Mouse (Mus musculus) embryo, embryonic 11.5 days (tissue): Measurements from ENCODE around the gene Ttc38.

ENCODE experiments used
- DNase-seq: peaks from one replicate; pipeline ENCODE4 v3.0.0-alpha.2; 2012; ENCODE audit warnings: low read depth, low spot score

Gene Ttc38

DNA sequence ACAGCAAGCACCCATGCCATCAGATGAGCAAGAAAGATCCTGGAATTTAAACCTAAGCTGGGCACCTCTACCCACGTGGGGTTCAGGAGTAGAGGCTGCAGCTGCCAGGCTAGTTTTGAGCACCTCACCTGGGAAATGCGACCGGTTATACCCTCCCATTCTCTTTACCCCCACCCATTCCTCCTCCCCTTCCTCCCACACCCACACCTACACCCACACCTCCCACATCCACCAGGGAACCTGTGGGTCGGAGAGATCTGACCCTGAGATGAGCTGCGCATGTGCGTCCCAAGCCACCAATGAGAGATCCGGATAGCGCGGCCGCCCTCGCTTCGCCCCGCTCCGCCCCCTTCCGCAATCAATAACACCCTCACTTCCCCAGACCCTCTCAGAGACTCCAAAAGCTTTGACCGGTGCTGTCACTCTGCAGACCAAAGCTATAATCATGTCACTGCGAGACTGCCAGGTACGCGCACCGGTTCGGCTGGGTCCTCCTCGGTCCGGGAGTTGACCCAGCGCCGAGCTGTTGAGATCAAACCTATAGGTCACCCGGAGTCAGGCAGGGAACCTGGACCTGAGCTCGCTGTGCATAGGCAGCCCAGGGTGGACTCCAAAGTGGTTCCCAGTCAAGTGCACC, at the start of gene Ttc38:
TSS of gene Ttc38 (plus strand) at position 353 of the 637 bp plus-strand sequence.
- DNase-seq, result peak; percentile 47

DNA sequence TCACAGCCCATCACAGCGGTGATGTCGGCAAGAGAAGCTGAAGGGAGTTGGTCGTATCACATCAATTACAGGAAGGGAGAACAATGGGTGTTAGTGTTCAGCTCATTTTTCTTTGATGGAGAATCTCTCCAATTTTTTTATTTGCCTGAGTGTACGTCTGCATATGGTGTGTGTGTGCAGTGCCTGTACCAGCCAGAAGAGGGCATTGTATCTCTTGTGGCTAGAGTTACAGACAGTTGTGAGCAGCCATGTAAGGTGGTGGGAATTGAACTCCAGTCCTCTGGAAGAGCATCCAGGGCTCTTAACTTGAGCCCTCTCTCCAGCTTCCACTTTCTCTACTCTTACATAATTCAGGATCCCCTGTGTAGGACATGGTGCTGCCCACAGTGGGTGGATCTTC, 49.0 kb upstream of the Ttc38 start:
- DNase-seq, result no peak

DNA sequence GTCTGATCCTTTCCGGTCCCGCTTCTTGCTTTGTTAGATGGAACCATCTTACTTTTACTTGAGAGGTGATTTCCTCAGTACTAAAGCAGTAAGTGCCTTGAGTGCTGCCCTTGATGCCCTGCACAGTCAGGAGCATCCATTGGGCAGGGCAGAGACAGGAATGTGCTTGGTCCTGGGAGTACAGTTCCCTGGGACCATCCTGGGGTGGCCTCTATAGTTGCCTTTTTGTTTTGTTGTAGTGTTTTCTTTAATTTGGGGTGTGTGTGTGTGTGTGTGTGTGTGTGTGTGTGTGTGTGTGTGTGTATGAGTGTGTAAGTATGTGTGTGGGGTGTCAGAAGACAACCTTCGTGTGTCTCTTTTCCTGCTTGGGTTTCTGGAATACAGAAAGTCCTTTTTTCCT, 47.8 kb upstream of the Ttc38 start:
- DNase-seq, result no peak

DNA sequence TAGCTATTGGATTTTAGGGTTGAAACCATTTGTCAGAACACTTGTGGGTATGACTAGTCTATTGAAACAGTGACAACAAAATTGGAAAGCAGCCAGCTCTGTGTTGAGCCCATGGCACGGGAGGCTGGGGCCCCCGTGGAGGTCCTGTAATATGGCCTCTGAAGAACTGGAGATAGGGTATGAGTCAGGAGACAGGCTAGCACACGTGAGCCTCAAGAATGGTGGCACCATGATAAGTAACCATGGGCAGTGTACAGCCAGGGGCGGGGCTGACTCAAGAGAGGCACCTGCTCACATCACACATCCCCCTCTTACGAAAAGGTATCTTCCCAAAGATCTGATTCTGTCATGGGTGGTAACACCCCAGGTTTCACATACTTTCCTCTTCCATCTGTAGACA, 45.4 kb upstream of the Ttc38 start:
- no peak for DNase-seq

DNA sequence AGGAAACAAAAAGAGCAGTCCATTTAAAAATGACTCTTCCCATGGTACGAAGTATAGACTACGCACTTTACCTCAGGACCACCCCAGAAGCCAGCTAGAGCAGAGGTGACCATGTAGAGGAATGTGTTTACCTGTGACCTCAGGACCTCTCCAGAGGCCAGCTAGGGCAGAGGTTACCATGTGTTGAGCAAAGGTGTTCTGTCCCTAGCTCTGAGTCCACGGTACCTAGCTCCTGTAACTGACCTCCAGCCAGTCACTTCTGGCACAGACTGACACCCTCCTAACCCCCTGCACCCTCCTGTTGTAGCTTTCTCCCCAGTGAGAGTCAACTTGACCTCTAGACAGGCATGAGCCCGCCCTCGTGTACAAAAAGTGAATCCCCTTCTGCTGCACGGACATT, 44.6 kb upstream of the Ttc38 start:
- DNase-seq, result no peak

DNA sequence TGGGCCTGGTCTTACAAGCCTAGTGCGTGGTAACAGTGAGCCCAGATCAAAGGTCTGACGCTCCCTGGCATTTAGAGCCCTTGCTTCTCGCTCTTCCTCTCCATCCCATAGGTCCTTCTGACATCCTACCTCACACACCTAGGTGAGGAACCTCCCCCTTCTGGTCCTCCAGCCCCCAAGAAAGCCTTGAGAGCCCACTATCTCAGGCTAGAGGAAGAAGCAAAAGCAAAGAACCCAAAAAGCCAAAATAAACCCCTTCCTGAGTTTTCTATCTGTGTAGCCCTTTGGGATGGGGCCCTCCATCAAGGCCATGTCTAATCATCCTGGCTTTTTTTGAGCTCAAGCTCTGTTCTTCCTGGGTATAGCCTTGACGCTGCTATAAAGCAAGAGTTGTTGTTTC, 44.1 kb upstream of the Ttc38 start:
- DNase-seq, result no peak

DNA sequence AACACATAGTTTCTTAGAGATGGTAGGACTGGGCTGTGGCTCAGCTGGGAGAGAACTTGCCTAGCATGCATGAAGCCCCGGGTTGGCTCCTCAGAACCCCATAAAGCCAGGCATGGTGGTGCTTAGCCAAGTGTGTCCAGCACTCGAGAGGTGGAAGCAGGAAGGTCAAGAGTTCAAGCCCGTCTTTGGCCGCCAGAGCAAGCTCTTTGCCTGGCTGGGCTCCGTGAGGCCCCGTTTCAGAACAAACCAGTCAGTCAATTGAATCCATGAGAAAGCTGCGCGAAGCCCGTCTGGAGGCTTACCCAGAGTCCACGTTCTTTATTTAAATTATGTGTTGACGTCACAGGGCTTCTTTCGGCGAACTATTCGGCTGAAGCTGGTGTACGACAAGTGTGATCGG, 43.5 kb upstream of the Ttc38 start:
- no peak for DNase-seq

DNA sequence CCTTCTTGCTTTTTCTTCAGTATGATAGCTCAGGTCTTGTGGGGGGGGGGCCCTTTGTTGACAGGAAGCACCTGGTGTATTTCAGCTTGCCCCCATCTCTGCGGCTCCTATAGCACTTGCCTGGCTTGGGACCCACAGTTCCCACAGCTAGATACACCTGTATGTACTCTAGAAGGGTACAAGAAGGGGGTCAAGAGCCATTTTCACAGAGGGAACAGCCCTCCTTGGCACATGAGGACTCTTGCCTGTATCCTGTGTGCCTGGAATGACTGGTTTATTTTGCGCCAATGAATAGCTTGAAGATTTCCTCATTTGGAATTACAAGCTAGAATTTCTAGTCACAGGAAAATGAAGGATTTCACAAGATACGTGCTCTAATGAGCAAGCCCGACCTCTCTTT, 40.7 kb upstream of the Ttc38 start:
- DNase-seq, result no peak

DNA sequence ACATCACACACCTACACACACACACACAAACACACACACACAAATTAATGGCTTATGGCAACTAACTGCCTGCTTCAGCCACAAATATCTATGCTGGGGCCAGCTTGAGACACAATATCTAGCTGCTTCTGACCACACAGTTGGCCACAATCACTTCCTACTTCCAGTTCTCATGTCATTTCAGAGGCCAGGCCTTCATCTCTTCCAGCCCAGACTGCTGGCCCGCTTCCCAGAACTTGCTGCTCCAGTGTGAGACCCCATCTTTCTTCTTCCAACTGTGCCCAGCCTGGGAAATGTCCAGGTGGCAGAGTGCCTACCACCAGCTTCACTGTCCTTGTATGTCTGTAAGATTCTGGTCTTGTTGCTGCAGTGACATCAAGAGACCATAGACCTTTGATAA, 39.3 kb upstream of the Ttc38 start:
- no peak for DNase-seq

DNA sequence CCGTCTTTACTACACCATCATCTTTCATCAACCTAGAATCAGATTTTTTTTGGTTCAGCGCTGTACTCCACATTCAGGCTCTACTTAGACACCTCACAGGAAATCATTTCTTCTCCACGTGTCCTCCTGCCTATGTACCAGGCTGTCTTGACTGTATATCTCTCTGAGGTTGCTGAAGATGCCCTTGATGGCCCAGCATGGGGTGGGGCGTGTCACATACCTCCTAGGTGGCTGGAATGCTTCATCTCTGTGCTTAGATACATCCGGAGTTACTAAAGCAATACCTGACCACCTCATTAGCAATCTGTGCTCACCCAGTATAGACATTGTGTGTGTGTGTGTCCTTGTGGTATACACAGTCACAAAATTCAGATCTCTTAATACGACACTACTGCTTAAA, 36.6 kb upstream of the Ttc38 start:
- DNase-seq, result no peak

DNA sequence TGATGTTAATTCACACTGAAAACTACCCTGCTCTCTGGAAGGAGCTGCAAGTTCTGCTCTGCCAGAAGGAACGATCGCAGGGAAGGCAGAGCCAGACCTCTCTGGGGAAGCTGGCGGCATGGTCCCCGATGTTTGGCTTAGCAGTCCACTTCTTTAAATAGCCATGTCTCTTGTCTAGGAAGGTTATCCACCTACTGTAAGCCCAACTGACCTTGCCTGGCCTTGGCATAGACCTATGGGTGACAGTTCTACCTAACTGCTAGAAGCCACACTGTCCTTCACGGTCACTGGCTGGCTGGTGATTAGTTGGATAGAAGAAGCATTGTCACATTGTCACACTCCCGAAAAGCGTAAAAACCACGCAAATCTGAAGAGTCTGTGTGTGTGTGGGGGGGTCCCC, 33.4 kb upstream of the Ttc38 start:
- no peak for DNase-seq

DNA sequence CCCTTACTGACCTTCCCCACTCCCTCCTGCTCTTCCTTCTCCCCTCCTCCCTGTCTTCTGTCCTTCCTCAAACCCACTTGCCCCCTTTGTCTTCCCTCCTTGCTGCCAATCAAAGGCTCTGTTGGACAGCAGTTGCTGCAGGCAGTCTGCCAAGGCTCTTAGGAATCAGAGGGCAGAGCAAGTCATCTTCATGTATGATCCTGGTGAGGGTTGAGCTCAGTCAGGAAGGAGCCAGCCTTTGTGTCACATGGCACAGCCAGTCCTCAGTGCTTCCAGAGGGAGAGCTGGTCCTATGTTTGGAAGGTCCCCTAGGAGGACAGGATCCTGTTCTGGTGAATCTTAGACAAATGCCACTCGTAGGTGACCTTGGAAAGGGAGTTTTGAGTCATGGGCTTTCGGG, 29.2 kb upstream of the Ttc38 start:
- DNase-seq, result no peak

DNA sequence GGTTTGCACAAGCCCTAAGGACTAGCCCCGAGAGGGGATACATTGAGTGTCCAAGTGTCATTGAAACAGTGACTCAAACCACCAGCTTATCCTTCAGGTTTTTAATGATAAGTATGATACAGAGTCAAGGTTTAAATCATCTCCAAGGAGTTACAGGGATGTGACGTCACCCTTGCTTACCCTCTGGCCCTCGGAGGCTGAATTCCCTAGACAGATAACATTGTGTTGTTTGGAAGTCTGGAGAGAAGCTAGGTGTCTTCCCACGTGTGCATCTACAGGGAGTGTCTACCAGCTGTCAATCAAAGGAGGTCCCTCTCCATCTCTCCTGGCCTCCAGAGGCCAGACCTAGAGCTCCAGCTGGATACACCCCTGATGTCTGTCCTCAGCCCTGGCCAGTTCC, 25.2 kb upstream of the Ttc38 start:
- DNase-seq, result no peak

DNA sequence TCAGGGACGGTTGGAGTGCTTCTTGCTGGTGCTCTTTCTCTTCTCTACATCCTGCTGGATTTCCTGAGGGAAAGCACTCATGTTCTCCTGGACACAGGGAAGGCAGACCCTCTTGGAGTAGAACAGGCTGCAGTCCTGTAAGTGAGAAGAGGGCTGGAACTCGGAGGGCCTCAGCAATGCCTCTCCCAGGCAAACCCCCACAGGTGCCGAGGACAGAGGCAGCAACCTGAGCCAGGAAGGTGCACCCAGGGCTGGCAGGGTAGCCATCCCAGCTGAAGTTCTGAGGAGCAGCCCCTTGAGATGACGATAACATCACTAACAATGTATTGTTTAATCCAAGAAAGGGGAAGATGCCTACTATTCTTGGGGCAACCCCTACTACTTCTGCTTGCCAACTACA, 24.7 kb upstream of the Ttc38 start:
- DNase-seq, result no peak

DNA sequence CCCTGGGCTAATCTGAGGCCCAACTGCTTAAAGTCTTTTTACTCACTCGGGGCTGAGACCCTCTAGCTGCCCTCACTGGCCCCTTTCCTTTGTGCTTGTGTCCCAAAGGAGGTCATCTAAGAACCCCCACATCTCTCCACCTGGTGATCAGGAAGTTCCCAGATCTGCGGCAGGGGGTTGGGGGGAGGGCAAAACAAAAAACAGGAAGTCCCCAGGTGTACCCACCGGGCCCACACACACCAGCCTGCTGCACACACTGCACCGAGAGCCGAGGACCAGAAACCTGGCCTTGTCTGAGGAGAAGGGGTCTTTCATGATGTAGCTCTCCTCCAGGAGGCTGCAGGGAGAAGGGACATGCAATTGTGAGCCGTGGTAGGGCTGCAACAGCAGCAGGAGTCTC, 24.1 kb upstream of the Ttc38 start:
- no peak for DNase-seq

DNA sequence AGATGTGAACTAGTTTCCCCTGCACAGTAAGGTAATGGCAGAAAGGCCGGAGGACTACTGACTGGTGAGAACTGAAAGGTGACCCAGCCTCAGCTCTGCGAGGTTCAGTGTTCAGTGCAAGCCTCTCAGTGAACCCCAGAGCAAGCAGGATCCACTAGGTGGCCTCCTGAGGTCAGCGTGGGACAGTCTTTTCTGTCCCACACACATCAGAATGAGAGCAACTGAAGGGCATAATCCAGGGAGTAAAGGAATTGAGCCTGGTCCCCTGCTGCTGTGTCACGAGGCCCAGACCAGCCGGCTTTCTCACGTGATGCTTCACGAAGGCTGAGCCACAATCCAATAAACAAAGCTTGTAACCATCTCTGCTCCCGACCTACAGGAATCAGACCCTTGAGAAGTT, 23.7 kb upstream of the Ttc38 start:
- DNase-seq, result no peak

DNA sequence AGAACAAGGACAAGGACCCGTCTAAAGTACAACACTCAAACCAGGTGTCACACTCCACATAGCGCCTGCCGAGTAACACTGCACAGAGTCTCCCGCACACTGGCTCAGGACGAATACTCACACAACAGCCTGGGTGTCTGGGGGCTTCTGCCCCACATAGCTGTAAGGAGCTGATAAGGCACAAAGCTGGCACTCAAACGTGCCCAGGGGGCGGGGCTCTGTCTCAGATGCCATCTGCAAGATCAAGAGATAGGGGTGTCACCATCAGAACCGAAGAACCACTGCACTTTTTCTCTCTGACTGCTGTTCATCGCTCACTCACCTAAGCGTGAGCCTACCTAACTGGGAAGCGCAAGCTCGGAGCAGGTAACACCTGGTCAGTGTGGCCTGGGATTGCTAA, 23.0 kb upstream of the Ttc38 start:
- DNase-seq, result no peak

DNA sequence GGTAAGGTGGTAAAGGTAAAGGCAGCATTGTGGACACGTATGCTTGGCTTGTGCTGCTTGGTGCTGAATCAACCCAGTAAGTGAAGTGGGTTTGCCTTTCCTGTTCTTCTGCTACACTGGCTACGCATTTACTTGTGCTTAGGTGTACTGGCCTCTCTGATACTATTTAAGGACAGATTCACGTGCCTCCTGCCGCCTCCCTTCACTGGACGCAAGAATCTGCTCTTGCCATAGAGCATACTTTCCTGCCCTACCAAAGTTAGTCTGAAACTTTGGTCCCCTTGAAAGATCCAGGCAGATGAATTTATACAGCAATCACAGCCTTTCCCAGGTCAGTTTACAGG, 21.7 kb upstream of the Ttc38 start:
- no peak for DNase-seq

DNA sequence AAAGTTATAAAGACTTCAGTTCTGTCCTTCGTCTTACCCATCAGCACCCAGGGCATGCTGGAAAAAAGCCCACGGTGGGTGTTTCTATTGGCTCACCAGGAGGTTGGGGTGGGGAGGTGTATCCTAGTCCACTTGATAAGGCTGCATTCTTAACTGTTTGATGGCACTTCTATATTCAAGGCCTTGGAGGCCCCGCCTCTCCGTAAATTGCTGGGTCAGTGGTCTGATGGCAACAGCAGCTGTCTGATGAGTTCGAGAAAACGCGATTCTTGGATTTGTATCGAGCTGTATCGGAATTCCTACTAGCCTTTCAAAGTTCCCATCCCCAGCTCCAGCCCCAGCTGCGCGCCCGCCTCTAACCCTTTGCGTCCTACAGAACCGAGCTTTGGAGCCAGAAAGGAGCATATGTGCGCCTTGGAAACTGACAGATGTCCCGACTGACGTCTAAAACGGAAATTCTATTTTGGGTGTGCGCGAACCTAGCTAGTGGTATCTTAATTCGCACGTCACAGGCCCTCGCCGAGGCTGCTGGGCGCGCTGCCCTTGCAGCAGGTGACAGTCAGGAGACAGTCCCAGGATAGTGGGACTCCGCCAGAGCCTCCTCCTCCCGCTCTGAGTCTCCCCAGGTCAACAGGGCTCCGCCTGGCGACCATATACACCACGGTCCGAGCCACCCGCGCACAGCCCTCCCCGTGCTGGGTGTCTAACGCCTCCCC, 21.1 kb upstream of the Ttc38 start:
- no peak for DNase-seq

DNA sequence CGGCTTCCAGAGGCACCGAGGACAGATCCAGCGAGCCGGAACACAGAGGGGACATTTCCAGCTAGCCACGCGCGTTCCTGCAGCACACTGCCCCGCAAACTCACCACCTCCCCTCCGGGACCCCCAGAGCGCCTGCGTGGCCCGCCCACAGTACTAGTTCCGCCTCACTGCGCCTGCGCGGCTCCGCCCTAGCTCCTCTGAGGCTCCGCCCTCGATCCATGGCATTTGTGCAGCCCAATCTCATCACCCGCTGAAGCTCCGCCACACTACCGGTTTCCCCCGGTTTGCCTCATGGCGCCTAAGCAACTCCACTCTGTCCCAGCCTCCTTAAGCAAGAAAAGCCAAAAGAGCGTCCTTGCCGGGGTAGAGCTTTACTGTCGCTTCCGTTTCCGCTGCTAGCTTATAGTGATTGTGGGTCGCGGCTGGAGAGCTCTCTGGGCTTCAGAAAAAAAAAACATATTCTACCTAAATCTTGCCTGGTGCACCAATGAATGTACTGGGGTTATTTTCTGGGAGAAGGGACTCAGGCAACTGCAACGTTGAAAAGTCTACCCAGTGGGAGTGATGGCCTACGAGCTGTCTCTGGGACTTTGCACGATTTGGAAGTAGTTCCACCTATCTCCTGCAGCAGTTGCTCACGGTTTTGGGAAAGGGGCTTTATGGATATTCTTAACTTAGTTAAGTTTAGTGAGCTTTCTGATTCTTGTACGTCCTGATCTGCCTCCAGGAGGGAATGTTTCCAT, 20.4 kb upstream of the Ttc38 start, which contains the start of gene Cdpf1:
TSS of gene Cdpf1 (minus strand) at position 163 of the 743 bp plus-strand sequence.
- peak; percentile 95 for DNase-seq

DNA sequence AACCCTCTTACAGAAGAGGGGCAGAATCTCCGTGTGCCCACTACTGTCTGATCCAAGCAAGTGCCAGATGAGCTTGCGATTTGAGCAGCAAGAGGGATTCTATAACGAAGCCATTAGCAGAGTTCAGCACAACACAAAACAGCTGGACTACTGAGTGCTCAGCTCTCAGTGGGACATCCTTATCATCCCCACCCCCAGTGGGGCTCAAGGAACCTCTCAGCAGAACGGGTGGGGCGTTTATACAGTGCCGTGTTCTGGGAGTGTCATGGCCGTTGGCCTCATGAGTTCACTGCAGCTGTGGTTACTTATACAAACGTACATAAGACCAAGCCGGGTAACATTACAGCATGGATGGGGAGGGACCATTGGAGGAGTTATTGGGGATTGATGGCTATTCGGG, 18.7 kb upstream of the Ttc38 start:
- no peak for DNase-seq

DNA sequence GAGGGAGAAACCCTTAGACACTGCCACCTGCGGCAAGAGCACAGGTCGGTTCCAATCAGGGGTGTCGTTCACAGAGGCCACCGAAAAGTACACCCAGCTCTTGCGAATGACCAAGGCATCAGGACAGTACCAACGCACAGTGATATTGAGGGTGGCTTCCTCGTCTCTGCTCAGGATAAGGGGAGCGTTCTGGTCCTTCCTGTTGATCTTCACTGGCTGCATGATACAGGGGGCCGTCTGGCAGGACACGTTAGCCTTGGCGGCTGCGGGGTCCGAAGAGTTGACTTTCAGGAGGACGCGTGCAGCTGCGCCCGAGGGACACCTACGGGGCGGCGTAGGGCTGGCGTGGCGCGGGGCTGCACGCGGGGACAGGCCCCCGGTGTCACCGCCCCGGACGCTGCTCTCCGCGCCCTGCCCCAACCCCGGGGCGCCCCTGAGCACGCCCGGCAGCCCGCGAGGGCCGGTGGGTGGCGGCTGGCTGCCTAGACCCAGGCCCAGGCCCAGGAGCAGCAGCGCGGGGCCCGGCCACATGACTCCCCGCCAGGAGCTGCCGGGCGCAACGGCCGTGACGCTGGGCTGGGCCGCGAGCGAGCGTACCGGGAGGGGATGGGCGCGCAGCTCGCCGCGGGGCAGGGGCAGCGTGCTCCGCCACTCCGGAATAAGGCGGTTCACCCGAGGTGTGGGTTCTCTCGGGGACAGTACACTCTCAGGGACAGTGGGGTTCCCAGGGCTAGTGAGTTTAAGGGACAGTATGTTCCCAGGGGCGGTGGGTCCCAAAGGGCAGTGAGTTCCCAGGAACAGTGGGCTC, 10.7 kb upstream of the Ttc38 start, which contains the start of gene Pkdrej:
TSS of gene Pkdrej (minus strand) at position 532 of the 808 bp plus-strand sequence.
- DNase-seq, result no peak
